Mouse (Mus musculus) liver, embryonic 11.5 days (tissue): ENCODE data around the gene Sgo2a. TPM values are rescaled to one million over a fixed set of nuclear protein-coding genes. Genes with fewer than 3 reads are reported as not detected.
A peak's percentile ranks its signal among the peaks of the same experiment; 100 is the strongest.
"Not testable (repeated sequence)": the region's sequence is repeated elsewhere in the genome, so short reads cannot be mapped to it uniquely, and the experiment has no call there.

Experiments
- ATAC-seq: fragments of 200-750 bp; cut with Nextera tagmentation; replicated peaks from 2 replicates; pipeline ENCODE4 v1.8.0; 2017; ENCODE audit warnings: moderate number of reproducible peaks, mild to moderate bottlenecking, moderate TSS enrichment, moderate library complexity; ENCODE audit not compliant: low FRiP score
- DNase-seq: peaks from one replicate; pipeline ENCODE4 v3.0.0-alpha.2; 2017; ENCODE audit warnings: low spot score
- H3K27ac ChIP-seq: fragments of 300-500 bp; sonication (generic); 2 replicates; pipeline ENCODE4 v1.5.1; 2014; ENCODE audit warnings: mild to moderate bottlenecking, low read depth, low read length, control low read depth
- H3K27me3 ChIP-seq: fragments of 300-500 bp; sonication (generic); replicated peaks from 2 replicates; pipeline ENCODE4 v1.6.1; 2014; ENCODE audit warnings: low read length, mixed read lengths; ENCODE audit not compliant: control insufficient read depth, insufficient read depth
- H3K36me3 ChIP-seq: fragments of 300-500 bp; sonication (generic); 2 replicates; pipeline ENCODE4 v1.6.1; 2014; ENCODE audit warnings: mild to moderate bottlenecking, low read length, moderate library complexity, mixed read lengths; ENCODE audit not compliant: control insufficient read depth, insufficient read depth
- H3K4me1 ChIP-seq: fragments of 300-500 bp; sonication (generic); replicated peaks from 2 replicates; pipeline ENCODE4 v1.6.1; 2014; ENCODE audit warnings: low read length, mixed read lengths; ENCODE audit not compliant: control insufficient read depth, insufficient read depth
- H3K4me2 ChIP-seq: fragments of 300-500 bp; sonication (generic); 2 replicates; pipeline ENCODE4 v1.6.1; 2014; ENCODE audit warnings: mild to moderate bottlenecking, control low read depth, moderate library complexity
- H3K4me3 ChIP-seq: fragments of 300-500 bp; sonication (generic); 2 replicates; pipeline ENCODE4 v1.5.1; 2014; ENCODE audit warnings: low read depth, low read length, control low read depth
- H3K9ac ChIP-seq: fragments of 300-500 bp; sonication (generic); 2 replicates; pipeline ENCODE4 v1.6.1; 2014; ENCODE audit warnings: low read depth, low read length, control low read depth
- H3K9me3 ChIP-seq: fragments of 300-500 bp; sonication (generic); 2 replicates; pipeline ENCODE4 v1.6.1; 2016; ENCODE audit warnings: low read length, inconsistent platforms, mixed read lengths; ENCODE audit not compliant: control insufficient read depth
- WGBS: fragments of 180-500 bp; shearing (Covaris S2); extraction: QIAGEN DNeasy Blood & Tissue Kit; methylation state at CpG from one replicate; pipeline ENCODE4 v1.1.7; 2014; 5-methylcytosine and 5-hydroxymethylcytosine counted together
- polyA plus RNA-seq: library from polyadenylated mRNA; unstranded; fragments of >200 nt; fragmentation: Nextera tagmentation; extraction: Ambion mirVana; gene quantifications from 2 replicates; pipeline ENCODE4 v1.2.1, GENCODE M21; 2014

The Sgo2a gene
- polyA plus RNA-seq, 1 experiment from 2014 or later: 15.3 TPM

GRCm38 (mm10) chr1:57969327-57970271 lies 26.2 kb upstream of the Sgo2a start:
- Histone ChIP-seq H3K4me3 (peak overlapping the region; percentile 71), H3K27ac (peak overlapping the region; percentile 50; the same call in 1 of the 2 replicates), H3K9me3 (no peaks in the 10 kb centered on the region), H3K9ac (peak overlapping the region; percentile 87), H3K36me3 (no peaks in the 10 kb centered on the region), H3K4me1 (peaks cover 8% of the 10 kb centered on the region), H3K4me2 (peak overlapping the region; percentile 87), H3K27me3 (no peaks in the 10 kb centered on the region)
- peak; percentile 97 for ATAC-seq
- WGBS: 1% methylated on average over 63 of the region's 65 CpGs
- peak; percentile 97 for DNase-seq

- Histone ChIP-seq H3K27ac (no peak overlapping the region), H3K27me3 (no peaks in the 10 kb centered on the region), H3K9me3 (no peaks in the 10 kb centered on the region), H3K4me3 (no peak overlapping the region), H3K36me3 (no peaks in the 10 kb centered on the region), H3K4me2 (no peak overlapping the region), H3K4me1 (peaks cover 8% of the 10 kb centered on the region), H3K9ac (no peak overlapping the region)
- no peak for DNase-seq
- no peak for ATAC-seq
- WGBS: 42% methylated on average over 2 of the region's 2 CpGs
Measured at GRCm38 (mm10) chr1:57971588-57971987, 24.2 kb upstream of the Sgo2a start.

- Histone ChIP-seq H3K9ac (no peak overlapping the region), H3K9me3 (no peaks in the 10 kb centered on the region), H3K4me1 (no peaks in the 10 kb centered on the region), H3K27ac (no peak overlapping the region), H3K27me3 (no peaks in the 10 kb centered on the region), H3K4me3 (no peak overlapping the region), H3K36me3 (no peaks in the 10 kb centered on the region), H3K4me2 (no peak overlapping the region)
- 80% methylated on average over 3 of the region's 3 CpGs for WGBS
- DNase-seq (no peak), ATAC-seq (no peak)
Measured at GRCm38 (mm10) chr1:57976860-57977259, 18.9 kb upstream of the Sgo2a start.

- no peaks in the 10 kb centered on the region for H3K4me1 ChIP-seq
- no peak overlapping the region for H3K4me3 ChIP-seq
- no peaks in the 10 kb centered on the region for H3K9me3 ChIP-seq
- H3K27ac ChIP-seq: no peak overlapping the region
- no peaks in the 10 kb centered on the region for H3K36me3 ChIP-seq
- ATAC-seq: no peak
- H3K27me3 ChIP-seq: no peaks in the 10 kb centered on the region
- no peak overlapping the region for H3K4me2 ChIP-seq
- WGBS: 65% methylated on average over 6 of the region's 6 CpGs
- H3K9ac ChIP-seq: no peak overlapping the region
- DNase-seq: no peak
Measured at GRCm38 (mm10) chr1:57989052-57989600, 6.6 kb upstream of the Sgo2a start.

GRCm38 (mm10) chr1:57991277-57991676 lies 4.5 kb upstream of the Sgo2a start:
- Histone ChIP-seq H3K4me2 (no peak overlapping the region), H3K9ac (no peak overlapping the region), H3K27me3 (no peaks in the 10 kb centered on the region), H3K36me3 (no peaks in the 10 kb centered on the region), H3K4me3 (no peak overlapping the region), H3K27ac (no peak overlapping the region), H3K9me3 (no peaks in the 10 kb centered on the region), H3K4me1 (no peaks in the 10 kb centered on the region)
- no peak for ATAC-seq
- DNase-seq: no peak
- WGBS: 74% methylated on average over 2 of the region's 2 CpGs

GRCm38 (mm10) chr1:57996133-57996615 lies 403 bp downstream of the Sgo2a start:
- Histone ChIP-seq H3K27me3 (no peaks in the 10 kb centered on the region), H3K36me3 (no peaks in the 10 kb centered on the region), H3K4me3 (peak overlapping the region; percentile 87), H3K9me3 (no peaks in the 10 kb centered on the region), H3K4me1 (peaks cover 12% of the 10 kb centered on the region), H3K9ac (peak overlapping the region; percentile 90), H3K27ac (peak overlapping the region; percentile 80), H3K4me2 (peak overlapping the region; percentile 78)
- DNase-seq (no peak), ATAC-seq (peak; percentile 86)
- WGBS: under 1% methylated on average over 29 of the region's 29 CpGs

GRCm38 (mm10) chr1:57998146-57998545 lies 2.4 kb downstream of the Sgo2a start:
- Histone ChIP-seq H3K4me1 (peaks cover 12% of the 10 kb centered on the region), H3K9me3 (no peaks in the 10 kb centered on the region), H3K9ac (no peak overlapping the region), H3K27ac (no peak overlapping the region), H3K27me3 (no peaks in the 10 kb centered on the region), H3K4me2 (no peak overlapping the region), H3K4me3 (no peak overlapping the region), H3K36me3 (no peaks in the 10 kb centered on the region)
- no peak for ATAC-seq
- no peak for DNase-seq
- 86% methylated on average over 3 of the region's 3 CpGs for WGBS

- H3K36me3 ChIP-seq, H3K9me3 ChIP-seq, H3K27me3 ChIP-seq, H3K4me3 ChIP-seq, H3K4me2 ChIP-seq, ATAC-seq, DNase-seq, H3K9ac ChIP-seq, H3K4me1 ChIP-seq, H3K27ac ChIP-seq: not testable (repeated sequence)
- 90% methylated on average over 6 of the region's 7 CpGs for WGBS
Measured at GRCm38 (mm10) chr1:58006388-58006787, 10.6 kb downstream of the Sgo2a start.
